Mouse (Mus musculus): ENCODE results near the gene Chsy1. TPM values are rescaled to one million over a fixed set of nuclear protein-coding genes. Genes with fewer than 3 reads are reported as not detected.

Chsy1 gene
- 10 to 100 TPM; 43.9 to 46.7 TPM for total RNA-seq (2023)

GRCm38 (mm10) chr7:66108961-66109854 is at the start of gene Chsy1:
TSS of gene Chsy1 (plus strand) at chr7:66109515.

GRCm38 (mm10) chr7:66079364-66080230 is 29.7 kb upstream of the Chsy1 start, which contains the start of gene Selenos:
TSS of gene Selenos (plus strand) at chr7:66079649.

Other genes with a start within 250 kb of the Chsy1 start
- under 1 TPM; 0.20 to 0.27 TPM for gene Pcsk6, start 247.8 kb upstream of the Chsy1 start, total RNA-seq (2023)
- not detected for gene Gm45213, start 65.9 kb upstream of the Chsy1 start, total RNA-seq (2023)
- 10 to 100 TPM; 26.0 to 27.7 TPM for gene Snrpa1, start 50.5 kb upstream of the Chsy1 start, total RNA-seq (2023)
- 10 to 100 TPM; 27.2 to 34.7 TPM for gene Selenos, start 29.9 kb upstream of the Chsy1 start, total RNA-seq (2023)